Mouse (Mus musculus) testis, adult 2 months (tissue): ENCODE measurements around the gene Mecr.

ENCODE experiments used
- CTCF ChIP-seq: fragments of 200-500 bp; IDR thresholded peaks from 2 replicates; pipeline ENCODE4 v1.5.1; 2012; ENCODE audit warnings: low read depth, mild to moderate bottlenecking, inconsistent platforms, low read length, moderate library complexity; ENCODE audit not compliant: control insufficient read depth, insufficient read depth, insufficient replicate concordance
- POLR2A ChIP-seq: fragments of 200-500 bp; IDR thresholded peaks from 2 replicates; pipeline ENCODE4 v1.6.1; 2012; ENCODE audit warnings: low read depth, mild to moderate bottlenecking, inconsistent platforms, low read length, moderate library complexity; ENCODE audit not compliant: control insufficient read depth

DNA sequence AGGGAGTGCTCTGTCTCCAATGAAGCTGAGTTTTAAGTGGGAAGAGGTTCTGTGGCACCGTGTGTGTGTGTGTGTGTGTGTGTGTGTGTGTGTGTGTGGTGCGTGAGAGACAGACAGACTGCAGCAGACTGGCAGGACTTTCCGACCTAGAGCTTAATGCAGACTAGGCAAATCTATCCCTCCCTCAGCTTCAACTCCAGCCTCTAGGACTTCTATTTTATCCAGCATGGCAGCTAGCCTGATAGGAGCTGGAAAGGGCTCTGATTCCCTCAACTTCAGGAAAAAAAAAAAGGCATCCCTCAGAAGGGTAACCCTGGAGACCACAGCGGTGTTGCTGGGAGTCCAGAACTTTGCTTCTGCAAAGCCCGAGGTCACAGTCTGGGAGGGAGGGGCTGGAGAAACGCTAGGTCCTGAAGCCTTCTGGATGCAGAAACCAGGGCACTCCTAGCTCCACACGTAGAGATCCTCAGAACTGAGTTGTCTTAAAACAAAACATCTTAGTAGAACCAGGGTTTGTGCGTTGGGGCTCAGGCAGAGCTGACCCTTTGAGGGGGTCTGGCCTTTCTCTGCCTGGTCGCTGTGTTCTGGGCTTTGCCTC lies 70.9 kb downstream of the Mecr start:
- no peak for TF ChIP-seq POLR2A
- TF ChIP-seq CTCF = no peak
